Mouse (Mus musculus): Measurements from ENCODE around the gene Wfdc1. TPM values are rescaled to one million over a fixed set of nuclear protein-coding genes. Genes with fewer than 3 reads are reported as not detected.

Gene Wfdc1
- total and polyA plus RNA-seq, 3 experiments, result not detected

GRCm38 (mm10) chr8:119719011-119719501, 52.9 kb downstream of the Wfdc1 start:
- H3K27me3 ChIP-seq (ENCODE audit: control insufficient read depth in 1 of 2, insufficient read depth in 2 of 2, low read length in 2 of 2), result peaks cover 3 to 12% of the 10 kb centered on the region in 2 experiments; a peak in 3 of 4 replicates
- no peak overlapping the region for H3K9ac ChIP-seq (ENCODE audit: control insufficient read depth, low read depth, low read length, poor library complexity, severe bottlenecking)
- H3K79me2 ChIP-seq (ENCODE audit: control insufficient read depth, insufficient read depth, low read length, poor library complexity), result no peaks in the 10 kb centered on the region
- no peak overlapping the region for H3K27ac ChIP-seq (ENCODE audit: control insufficient read depth, low read depth, low read length)
- H3K4me3 ChIP-seq (ENCODE audit: control insufficient read depth in 1 of 2, insufficient read depth in 1 of 2, low read depth in 2 of 2, low read length in 2 of 2), result 0 out of 4 replicates have a peak overlapping the region, but pooled peaks of 1 of the 2 experiments have one; percentile 24
- H3K4me1 ChIP-seq (ENCODE audit: control insufficient read depth in 1 of 2, insufficient read depth in 2 of 2, low read length in 2 of 2), result peaks cover 0 to 17% of the 10 kb centered on the region in 2 experiments; a peak in 2 of 4 replicates
- DNase-seq (ENCODE audit: low read depth, low spot score), result peak; percentile 42
- H3K9me3 ChIP-seq (replicated peaks; ENCODE audit: insufficient read depth, low read length), result no peaks in the 10 kb centered on the region
- H3K36me3 ChIP-seq (ENCODE audit: control insufficient read depth in 1 of 2, insufficient read depth in 2 of 2, low read length in 2 of 2), result peaks cover 0 to 2% of the 10 kb centered on the region in 2 experiments; a peak in 2 of 4 replicates
- TF ChIP-seq CHD1 (IDR thresholded peaks at IDR 0.05; ENCODE audit: low read depth, low read length) (no peak), MXI1 (IDR thresholded peaks at IDR 0.05; ENCODE audit: low read depth, low read length) (no peak), MAFK (IDR thresholded peaks at IDR 0.05; ENCODE audit: borderline replicate concordance, low read depth, low read length) (no peak), UBTF (IDR thresholded peaks at IDR 0.05; ENCODE audit: borderline replicate concordance, insufficient read depth, low read depth, low read length) (no peak), ZKSCAN1 (IDR thresholded peaks at IDR 0.05; ENCODE audit: low read depth, low read length) (no peak), EP300 (IDR thresholded peaks at IDR 0.05; ENCODE audit: low read depth in 1 of 2, low read length in 2 of 2) (0 out of 4 replicates have a peak, but pooled peaks of 1 of the 2 experiments have one; percentile 16), CTCF (IDR thresholded peaks at IDR 0.05 in 2 of 3, conservative IDR thresholded peaks at IDR 0.05 in 1 of 3; ENCODE audit: control insufficient read depth in 1 of 3, insufficient read depth in 1 of 3, low read depth in 2 of 3, low read length in 3 of 3, poor library complexity in 1 of 3, severe bottlenecking in 1 of 3) (0 out of 6 replicates have a peak, but pooled peaks of 1 of the 3 experiments have one; percentile 0), ETS1 (IDR thresholded peaks at IDR 0.05; ENCODE audit: low read depth, low read length) (0 out of 2 replicates have a peak, but pooled peaks have one; percentile 20), MAX (IDR thresholded peaks at IDR 0.05; ENCODE audit: low read length) (peak; percentile 19; the same call in 1 of the 2 replicates), USF1 (IDR thresholded peaks at IDR 0.05; ENCODE audit: low read depth, low read length) (no peak)

GRCm38 (mm10) chr8:119722348-119722747, 56.2 kb downstream of the Wfdc1 start:
- Histone ChIP-seq H3K4me1 (ENCODE audit: control insufficient read depth in 1 of 2, insufficient read depth in 2 of 2, low read length in 2 of 2) (peaks cover 8 to 26% of the 10 kb centered on the region in 2 experiments), H3K27ac (ENCODE audit: control insufficient read depth, low read depth, low read length) (no peak overlapping the region), H3K36me3 (ENCODE audit: control insufficient read depth in 1 of 2, insufficient read depth in 2 of 2, low read length in 2 of 2) (peaks cover 0 to 10% of the 10 kb centered on the region in 2 experiments; a peak in 2 of 4 replicates), H3K79me2 (ENCODE audit: control insufficient read depth, insufficient read depth, low read length, poor library complexity) (no peaks in the 10 kb centered on the region), H3K9ac (ENCODE audit: control insufficient read depth, low read depth, low read length, poor library complexity, severe bottlenecking) (no peak overlapping the region), H3K9me3 (replicated peaks; ENCODE audit: insufficient read depth, low read length) (no peaks in the 10 kb centered on the region), H3K27me3 (ENCODE audit: control insufficient read depth in 1 of 2, insufficient read depth in 2 of 2, low read length in 2 of 2) (no peaks in the 10 kb centered on the region; a peak in 1 of 4 replicates), H3K4me3 (ENCODE audit: control insufficient read depth in 1 of 2, insufficient read depth in 1 of 2, low read depth in 2 of 2, low read length in 2 of 2) (peak overlapping the region; percentile 6 to 21; a peak in 2 of 4 replicates)
- TF ChIP-seq ZMIZ1 (IDR thresholded peaks at IDR 0.05; ENCODE audit: low read depth, low read length), result no peak
- no peak for TF ChIP-seq USF2 (IDR thresholded peaks at IDR 0.05; ENCODE audit: borderline replicate concordance in 1 of 2, insufficient read depth in 1 of 2, low read depth in 1 of 2, low read length in 2 of 2)
- TF ChIP-seq HCFC1 (IDR thresholded peaks at IDR 0.05; ENCODE audit: low read depth, low read length), result peak; percentile 20; the same call in 1 of the 2 replicates
- TF ChIP-seq KAT2A (conservative IDR thresholded peaks at IDR 0.05; ENCODE audit: low read depth, low read length), result no peak
- TF ChIP-seq MAZ (IDR thresholded peaks at IDR 0.05; ENCODE audit: low read depth, low read length), result no peak
- no peak for TF ChIP-seq CHD2 (IDR thresholded peaks at IDR 0.05; ENCODE audit: low read length)
- no peak for TF ChIP-seq TCF12 (IDR thresholded peaks at IDR 0.05; ENCODE audit: low read depth, low read length)
- no peak for TF ChIP-seq SIN3A (IDR thresholded peaks at IDR 0.05; ENCODE audit: low read length)
- TF ChIP-seq ETS1 (IDR thresholded peaks at IDR 0.05; ENCODE audit: low read depth, low read length), result no peak
- no peak for TF ChIP-seq CHD1 (IDR thresholded peaks at IDR 0.05; ENCODE audit: low read depth, low read length)
- peak; percentile 65 for TF ChIP-seq MAX (IDR thresholded peaks at IDR 0.05; ENCODE audit: low read length)
- peak; percentile 79 for DNase-seq (ENCODE audit: low read depth, low spot score)

Data from MEL (cell line).